Comparison of ENCODE assay signal across 14 mouse cellular contexts in the genomic region with DNA sequence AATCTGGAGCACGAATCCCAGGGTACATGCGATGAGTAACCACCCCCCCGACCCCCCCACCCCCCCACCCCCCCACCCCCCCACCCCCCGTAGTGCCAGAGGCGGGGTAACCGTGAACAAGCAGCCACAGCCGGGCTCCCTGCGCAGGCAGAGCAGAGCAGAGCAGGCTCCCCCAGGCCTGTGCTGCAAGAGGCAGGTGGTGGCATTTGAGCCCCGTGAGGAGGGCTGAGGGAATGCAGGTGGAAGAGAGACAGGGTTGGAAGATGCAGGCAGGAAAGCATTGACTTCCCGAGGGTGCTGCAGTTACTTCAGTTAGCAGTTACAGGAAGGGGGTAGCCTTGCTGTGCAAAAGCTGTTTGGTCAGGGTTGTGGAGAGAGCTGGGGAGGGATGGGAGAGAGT. TPM values are rescaled to one million over a fixed set of nuclear protein-coding genes. Genes with fewer than 3 reads are reported as not detected.
DNase-seq lines count a peak whose midpoint lies in the region; ATAC-seq lines count a peak whose summit lies in the region.
"Had no signal": no experiment of that assay in that cellular context is flagged by ENCODE, and none has a peak within 500 bp of the region (broad histone marks: within the 10 kb centered on the region; RNA-seq: fewer than 3 reads in every experiment).

No protein-coding gene starts in this region.

- WGBS in kidney, embryonic 16.5 days = 20% methylated on average over 4 of the region's 10 CpGs

- H3K36me3 ChIP-seq in kidney, embryonic 16.5 days (ENCODE audit: insufficient read depth, low read length) = no peaks in the 10 kb centered on the region
- H3K36me3 ChIP-seq: embryonic facial prominence, embryonic 12.5 days; heart, embryonic 12.5 days had no signal

- no peaks in the 10 kb centered on the region for H3K4me1 ChIP-seq in kidney, embryonic 16.5 days (ENCODE audit: insufficient read depth, low read length)
- H3K4me1 ChIP-seq: embryonic facial prominence, embryonic 12.5 days; heart, embryonic 12.5 days had no signal

- intact Hi-C loops in left cerebral cortex, postnatal 14 days (cut with DNase I) = no loop called here

- no peaks in the 10 kb centered on the region for H3K27me3 ChIP-seq in kidney, embryonic 16.5 days (ENCODE audit: insufficient read depth, low read length)
- H3K27me3 ChIP-seq: embryonic facial prominence, embryonic 12.5 days had no signal

- H3K4me3 ChIP-seq in kidney, embryonic 16.5 days (ENCODE audit: low read length) = no peak overlapping the region
- H3K4me3 ChIP-seq: embryonic facial prominence, embryonic 12.5 days; heart, embryonic 12.5 days had no signal

- no peak for DNase-seq in frontal cortex, postnatal 25 days (ENCODE audit: low spot score in 2 of 2)
- DNase-seq in thymus, postnatal 25 days = peak; percentile 8
- no peak for DNase-seq in thymus, adult 18-20 months
- peak; percentile 35 to 37 for DNase-seq in left cerebral cortex, postnatal 14 days (ENCODE audit: low spot score in 2 of 2)
- peak; percentile 29 for DNase-seq in telencephalon, adult 2 months (ENCODE audit: low read depth, low spot score)
- no peak for DNase-seq in natural killer cell, adult 2 months (ENCODE audit: low spot score in 2 of 2)

- H3K9ac ChIP-seq in kidney, embryonic 16.5 days (replicated peaks; ENCODE audit: low read length) = no peak overlapping the region
- H3K9ac ChIP-seq: embryonic facial prominence, embryonic 12.5 days; heart, embryonic 12.5 days; liver, embryonic 14.5 days had no signal

- ATAC-seq in frontal cortex, adult (ENCODE audit: low TSS enrichment) = peak; percentile 43
- ATAC-seq in kidney, embryonic 16.5 days (ENCODE audit: low FRiP score, low TSS enrichment) = no peak

- H3K4me2 ChIP-seq in kidney, embryonic 16.5 days (replicated peaks; ENCODE audit: low read depth, low read length) = no peak overlapping the region
- H3K4me2 ChIP-seq: embryonic facial prominence, embryonic 12.5 days; heart, embryonic 12.5 days had no signal

- no peak overlapping the region for H3K27ac ChIP-seq in kidney, embryonic 16.5 days (ENCODE audit: low read length)
- H3K27ac ChIP-seq: embryonic facial prominence, embryonic 12.5 days; liver, embryonic 14.5 days had no signal

- no peaks in the 10 kb centered on the region for H3K9me3 ChIP-seq in kidney, embryonic 16.5 days (ENCODE audit: low read length)
- H3K9me3 ChIP-seq: embryonic facial prominence, embryonic 12.5 days; heart, embryonic 12.5 days had no signal

RNA-seq across cellular contexts. Expression of a gene that starts 17.5 kb away (rescaled TPM):
- total RNA-seq in left cerebral cortex, postnatal 14 days (2021) = under 1 TPM; 0.72 to 0.79 TPM
- 0.10 TPM in 1 of 2 replicates, not detected in the other for polyA plus RNA-seq in kidney, embryonic 16.5 days (2015; fragmentation: Nextera tagmentation; extraction: Ambion mirVana)
- total RNA-seq: megakaryocyte, adult 5-6 weeks; neutrophil, adult 5-6 weeks had no signal
- polyA plus RNA-seq: heart, embryonic 12.5 days; liver, embryonic 14.5 days had no signal

RNA-seq across cellular contexts. Expression of a gene that starts 28.3 kb away (rescaled TPM):
- total RNA-seq in left cerebral cortex, postnatal 14 days (2021) = not detected
- polyA plus RNA-seq in kidney, embryonic 16.5 days (2015; fragmentation: Nextera tagmentation; extraction: Ambion mirVana) = not detected in 2 replicates
- total RNA-seq: layer of hippocampus, postnatal 14 days; megakaryocyte, adult 5-6 weeks; neutrophil, adult 5-6 weeks had no signal
- polyA plus RNA-seq: heart, embryonic 12.5 days; liver, embryonic 14.5 days had no signal

RNA-seq across cellular contexts. Expression of a gene that starts 39.9 kb away (rescaled TPM):
- total RNA-seq in left cerebral cortex, postnatal 14 days (2021) = 100 to 1,000 TPM in 1 of 2 experiments, 10 to 100 TPM in 1; 91.1 to 102 TPM
- polyA plus RNA-seq in kidney, embryonic 16.5 days (2015; fragmentation: Nextera tagmentation; extraction: Ambion mirVana) = 283 and 300 TPM in 2 replicates

RNA-seq across cellular contexts. Expression of a gene that starts 40.5 kb away (rescaled TPM):
- total RNA-seq in left cerebral cortex, postnatal 14 days (2021) = 10 to 100 TPM; 10.1 to 12.9 TPM
- 17.3 and 19.5 TPM in 2 replicates for polyA plus RNA-seq in kidney, embryonic 16.5 days (2015; fragmentation: Nextera tagmentation; extraction: Ambion mirVana)

RNA-seq across cellular contexts. Expression of a gene that starts 53.6 kb away (rescaled TPM):
- 100 to 1,000 TPM; 103 to 117 TPM for total RNA-seq in left cerebral cortex, postnatal 14 days (2021)
- 28.4 and 28.9 TPM in 2 replicates for polyA plus RNA-seq in kidney, embryonic 16.5 days (2015; fragmentation: Nextera tagmentation; extraction: Ambion mirVana)

Comparison
In these comparisons a context has a peak if more than half of its experiments do, and no peak if none do; other contexts are left out.
1. DNase-seq: peak in thymus, postnatal 25 days (single experiment), left cerebral cortex, postnatal 14 days (2 of 2) and telencephalon, adult 2 months (single experiment); none in frontal cortex, postnatal 25 days (0 of 2), thymus, adult 18-20 months (0 of 2) and natural killer cell, adult 2 months (0 of 2).